Mouse (Mus musculus) CH12.LX (cell line): ENCODE results near the gene Ntrk3. TPM values are rescaled to one million over a fixed set of nuclear protein-coding genes. Genes with fewer than 3 reads are reported as not detected.
A peak's percentile ranks its signal among the peaks of the same experiment; 100 is the strongest.

Experiments
- DNase-seq: peaks from one replicate; pipeline ENCODE4 v3.0.0-alpha.2; 2013; ENCODE audit errors: extremely low read depth
- H3K27ac ChIP-seq: 2 replicates; pipeline ENCODE4 v1.5.1; 2012; ENCODE audit warnings: low read depth, mild to moderate bottlenecking, control low read depth, moderate library complexity; ENCODE audit not compliant: insufficient read depth
- H3K27me3 ChIP-seq: replicated peaks from 2 replicates; pipeline ENCODE3; 2012; ENCODE audit warnings: inconsistent platforms
- H3K36me3 ChIP-seq, 2 experiments: replicated peaks in 1 of 2; 2 replicates each; pipeline versions ENCODE3 to v1.6.1; 2012; ENCODE audit warnings: inconsistent platforms in 1 of 2, low read length in 1 of 2, mild to moderate bottlenecking in 1 of 2, mixed read lengths in 1 of 2, moderate library complexity in 1 of 2; ENCODE audit not compliant: control insufficient read depth in 1 of 2, insufficient read depth in 1 of 2
- H3K4me1 ChIP-seq, 2 experiments: 2 replicates each; pipeline ENCODE4 v1.6.1; 2012; ENCODE audit warnings: inconsistent platforms in 1 of 2, moderate library complexity in 1 of 2; ENCODE audit not compliant: insufficient read depth in 2 of 2, control insufficient read depth in 1 of 2
- H3K4me2 ChIP-seq: 2 replicates; pipeline ENCODE4 v1.6.1; 2012; ENCODE audit warnings: low read depth, mild to moderate bottlenecking, control low read depth; ENCODE audit not compliant: poor library complexity, insufficient read depth, severe bottlenecking
- H3K4me3 ChIP-seq, 3 experiments: fragments of 150-350 bp in 1 of 3; sonication (generic) in 1 of 3; replicated peaks in 1 of 3; 2 replicates each; pipeline versions ENCODE3 to v1.5.1; 2011 to 2012; ENCODE audit warnings: low read depth in 2 of 3, low read length in 2 of 3, mild to moderate bottlenecking in 2 of 3, moderate library complexity in 2 of 3, control low read depth in 1 of 3, improper control_type of control experiment in 1 of 3, inconsistent platforms in 1 of 3, mixed read lengths in 1 of 3; ENCODE audit not compliant: poor library complexity in 1 of 3
- H3K79me2 ChIP-seq: replicated peaks from 2 replicates; pipeline ENCODE4 v1.6.1; 2012; ENCODE audit warnings: mild to moderate bottlenecking, moderate library complexity; ENCODE audit not compliant: control insufficient read depth, poor library complexity, insufficient read depth, severe bottlenecking; ENCODE audit errors: extremely low read depth
- H3K9ac ChIP-seq: 2 replicates; pipeline ENCODE4 v1.6.1; 2012; ENCODE audit warnings: low read depth, mild to moderate bottlenecking, control low read depth, moderate library complexity; ENCODE audit not compliant: insufficient read depth
- H3K9me3 ChIP-seq: replicated peaks from 2 replicates; pipeline ENCODE3; 2012; ENCODE audit warnings: low read length, inconsistent platforms, mixed read lengths
- BHLHE40 ChIP-seq: IDR thresholded peaks from 2 replicates; pipeline ENCODE4 v1.6.1; 2011; ENCODE audit warnings: mild to moderate bottlenecking, low read depth, low read length, improper control_type of control experiment
- CHD1 ChIP-seq: IDR thresholded peaks from 2 replicates; pipeline ENCODE4 v1.6.1; 2012; ENCODE audit warnings: low read depth, low read length, improper control_type of control experiment, inconsistent platforms
- CTCF ChIP-seq, 2 experiments: IDR thresholded peaks in 1 of 2; conservative IDR thresholded peaks in 1 of 2; 2 replicates each; pipeline ENCODE4 v1.5.1; 2011 to 2012; ENCODE audit warnings: low read depth in 2 of 2, low read length in 2 of 2, improper control_type of control experiment in 1 of 2, inconsistent platforms in 1 of 2, mild to moderate bottlenecking in 1 of 2, moderate library complexity in 1 of 2
- GABPA ChIP-seq: IDR thresholded peaks from 2 replicates; pipeline ENCODE4 v1.6.1; 2012; ENCODE audit warnings: low read depth, low read length, improper control_type of control experiment, inconsistent platforms; ENCODE audit not compliant: insufficient replicate concordance
- HCFC1 ChIP-seq: IDR thresholded peaks from 2 replicates; pipeline ENCODE4 v1.6.1; 2012; ENCODE audit warnings: low read depth, mild to moderate bottlenecking, inconsistent platforms, low read length, improper control_type of control experiment
- IRF4 ChIP-seq: IDR thresholded peaks from 2 replicates; pipeline ENCODE4 v1.6.1; 2014; ENCODE audit warnings: low read depth, mild to moderate bottlenecking, inconsistent platforms, low read length, improper control_type of control experiment
- MXI1 ChIP-seq: IDR thresholded peaks from 2 replicates; pipeline ENCODE4 v1.6.1; 2011; ENCODE audit warnings: mild to moderate bottlenecking, low read depth, low read length, improper control_type of control experiment
- POLR2AphosphoS2 ChIP-seq: IDR thresholded peaks from 2 replicates; pipeline ENCODE4 v1.6.1; 2011; ENCODE audit warnings: low read depth, low read length, improper control_type of control experiment
- RAD21 ChIP-seq: IDR thresholded peaks from 2 replicates; pipeline ENCODE4 v1.6.1; 2011; ENCODE audit warnings: low read depth, mild to moderate bottlenecking, low read length, improper control_type of control experiment, moderate library complexity
- RCOR1 ChIP-seq: conservative IDR thresholded peaks from 2 replicates; pipeline ENCODE4 v1.6.1; 2012; ENCODE audit warnings: low read depth, mild to moderate bottlenecking, inconsistent platforms, low read length, improper control_type of control experiment
- SIN3A ChIP-seq: IDR thresholded peaks from 2 replicates; pipeline ENCODE4 v1.6.1; 2012; ENCODE audit warnings: low read length, improper control_type of control experiment, inconsistent platforms
- SMC3 ChIP-seq: IDR thresholded peaks from 2 replicates; pipeline ENCODE4 v1.6.1; 2011; ENCODE audit warnings: low read depth, low read length, improper control_type of control experiment
- TCF12 ChIP-seq: IDR thresholded peaks from 2 replicates; pipeline ENCODE4 v1.6.1; 2014; ENCODE audit warnings: low read depth, mild to moderate bottlenecking, inconsistent platforms, low read length, improper control_type of control experiment
- UBTF ChIP-seq: IDR thresholded peaks from 2 replicates; pipeline ENCODE4 v1.6.1; 2012; ENCODE audit warnings: low read depth, mild to moderate bottlenecking, inconsistent platforms, low read length, improper control_type of control experiment, moderate library complexity
- USF1 ChIP-seq: IDR thresholded peaks from 2 replicates; pipeline ENCODE4 v1.6.1; 2014; ENCODE audit warnings: low read depth, mild to moderate bottlenecking, inconsistent platforms, low read length, improper control_type of control experiment
- USF2 ChIP-seq: conservative IDR thresholded peaks from 2 replicates; pipeline ENCODE4 v1.6.1; 2011; ENCODE audit warnings: low read depth, low read length, improper control_type of control experiment
- ZC3H11A ChIP-seq: IDR thresholded peaks from 2 replicates; pipeline ENCODE4 v1.6.1; 2012; ENCODE audit warnings: low read depth, mild to moderate bottlenecking, inconsistent platforms, low read length, improper control_type of control experiment
- ZKSCAN1 ChIP-seq: IDR thresholded peaks from 2 replicates; pipeline ENCODE4 v1.6.1; 2012; ENCODE audit warnings: low read depth, inconsistent platforms, low read length, improper control_type of control experiment, borderline replicate concordance
- ZMIZ1 ChIP-seq: IDR thresholded peaks from 2 replicates; pipeline ENCODE4 v1.6.1; 2012; ENCODE audit warnings: low read depth, mild to moderate bottlenecking, inconsistent platforms, low read length, improper control_type of control experiment
- dilution Hi-C: fragments of 300-500 bp; cut with MboI; formaldehyde crosslinking; loops from 2 replicates; pipeline ENCODE4 v1.14.3; 2020; ENCODE audit warnings: low sequenced_read_pairs; ENCODE audit not compliant: extremely low pct_unique_long_range_greater_than_20kb, extremely low pct_ligation_motif_present
- in situ Hi-C: fragments of 300-500 bp; cut with MboI; formaldehyde crosslinking; loops from 3 replicates; pipeline ENCODE4 v1.14.3; 2019; ENCODE audit warnings: low sequenced_read_pairs, low pct_ligation_motif_present, low pct_unique_long_range_greater_than_20kb, mixed read lengths
- polyA plus RNA-seq: library from polyadenylated mRNA; unstranded; fragments of >175 nt; gene quantifications from 2 replicates; pipeline ENCODE4 v1.2.1, GENCODE M21; 2012; ENCODE audit warnings: low read depth; ENCODE audit not compliant: insufficient read length
- total RNA-seq, 2 experiments: library from RNA; depleted of rRNA; stranded (reverse); fragments of 300-350 nt in 1 of 2; fragments of >200 nt in 1 of 2; gene quantifications; 2 replicates each; pipeline ENCODE4 v1.2.3; 2012 to 2014

Ntrk3 gene
- total and polyA plus RNA-seq, 3 experiments = 0.21 TPM; not detected in 2

GRCm38 (mm10) chr7:78579461-78580234 is 158.2 kb downstream of the Ntrk3 start:
- H3K9me3 ChIP-seq = peaks cover 17% of the 10 kb centered on the region
- H3K36me3 ChIP-seq = no peaks in the 10 kb centered on the region
- H3K9ac ChIP-seq = no peak overlapping the region
- no peak for TF ChIP-seq USF2
- TF ChIP-seq IRF4 = no peak
- no peak for TF ChIP-seq MXI1
- TF ChIP-seq SIN3A = no peak
- TF ChIP-seq HCFC1 = no peak
- no peak for TF ChIP-seq BHLHE40
- peak in 1 of 2 experiments; percentile 29; a peak in 1 of 4 replicates for TF ChIP-seq CTCF (conservative IDR thresholded peaks at IDR 0.05 in 1 of 2, IDR thresholded peaks at IDR 0.05 in 1 of 2; ENCODE audit: low read depth in 2 of 2, low read length in 2 of 2)
- no peak for TF ChIP-seq ZKSCAN1
- TF ChIP-seq CHD1 = no peak
- H3K79me2 ChIP-seq = no peaks in the 10 kb centered on the region
- H3K4me2 ChIP-seq = no peak overlapping the region
- in situ Hi-C loops = no loop called here
- H3K4me3 ChIP-seq = no peak overlapping the region
- no peaks in the 10 kb centered on the region for H3K4me1 ChIP-seq
- no peak overlapping the region for H3K27ac ChIP-seq
- H3K27me3 ChIP-seq = peaks cover 32% of the 10 kb centered on the region
- dilution Hi-C loops = no loop called here
- DNase-seq = no peak

- Histone ChIP-seq H3K36me3 (no peaks in the 10 kb centered on the region), H3K27ac (no peak overlapping the region), H3K9me3 (peaks cover 17% of the 10 kb centered on the region), H3K9ac (no peak overlapping the region), H3K27me3 (peaks cover 32% of the 10 kb centered on the region), H3K4me1 (no peaks in the 10 kb centered on the region), H3K4me2 (no peak overlapping the region), H3K79me2 (no peaks in the 10 kb centered on the region), H3K4me3 (no peak overlapping the region)
- in situ Hi-C loops = no loop called here
- dilution Hi-C loops = no loop called here
- no peak for DNase-seq
- TF ChIP-seq POLR2AphosphoS2 (no peak), ZMIZ1 (no peak), SMC3 (no peak), UBTF (no peak), RCOR1 (no peak), HCFC1 (no peak), GABPA (no peak), USF1 (no peak), ZC3H11A (no peak), RAD21 (no peak), TCF12 (no peak)
Observed at GRCm38 (mm10) chr7:78578461-78579359, 159.1 kb downstream of the Ntrk3 start.
